Mouse (Mus musculus): ENCODE data around the gene Ubl3. TPM values are rescaled to one million over a fixed set of nuclear protein-coding genes. Genes with fewer than 3 reads are reported as not detected.

Gene Ubl3
- total and polyA plus RNA-seq, 3 experiments = 43.6 to 112 (median 92.7) TPM

- no peak for DNase-seq
- 18% methylated on average over 10 of the region's 10 CpGs for WGBS
- Histone ChIP-seq H3K4me1 (ENCODE audit: control insufficient read depth, insufficient read depth, low read length) (peaks cover 28% of the 10 kb centered on the region), H3K27ac (peak overlapping the region; percentile 11; the same call in 1 of the 2 replicates), H3K79me2 (replicated peaks; ENCODE audit: control insufficient read depth, insufficient read depth, low read length) (peaks cover 14% of the 10 kb centered on the region), H3K27me3 (ENCODE audit: control insufficient read depth, insufficient read depth, low read length) (no peaks in the 10 kb centered on the region), H3K36me3 (ENCODE audit: control insufficient read depth, insufficient read depth, low read length) (peaks cover 34% of the 10 kb centered on the region), H3K4me3 (no peak overlapping the region), H3K9ac (ENCODE audit: low read depth, low read length) (peak overlapping the region; percentile 5; the same call in 1 of the 2 replicates)
- intact Hi-C loops (cut with DNase I) = loop anchor here (2.0 kb wide), 1 partner anchor 245 kb away; no protein-coding TSS in a partner anchor
- TF ChIP-seq CTCF (IDR thresholded peaks at IDR 0.05) = peak; percentile 72
- no peak for TF ChIP-seq POLR2A (IDR thresholded peaks at IDR 0.05; ENCODE audit: insufficient read depth, low read depth, low read length)
- TF ChIP-seq EP300 (IDR thresholded peaks at IDR 0.05; ENCODE audit: insufficient read depth, low read depth, low read length) = no peak
These were observed 4.6 kb downstream of the Ubl3 start for GRCm38 (mm10) chr5:148547870-148548456.

DNA sequence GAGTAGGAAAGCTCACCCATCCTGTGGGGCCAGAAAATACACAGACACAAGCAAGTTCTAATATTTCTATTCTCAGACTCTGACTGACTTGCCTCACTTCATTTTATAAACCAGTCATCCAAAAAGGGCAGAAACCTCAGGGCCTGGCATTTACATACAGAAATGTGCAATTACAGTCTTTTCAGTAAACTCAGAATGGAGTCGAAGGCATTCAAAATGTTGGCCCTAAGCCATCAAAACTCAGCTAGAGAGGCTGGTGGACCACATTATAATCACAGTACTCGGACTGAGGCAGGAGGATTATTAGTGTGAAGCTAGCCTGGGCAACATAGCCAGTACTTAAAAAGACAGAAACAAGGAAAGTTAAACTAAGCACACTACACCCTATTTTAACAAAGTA is 5.6 kb downstream of the Ubl3 start:
- H3K9ac ChIP-seq (ENCODE audit: low read depth, low read length) = no peak overlapping the region
- peaks cover 39% of the 10 kb centered on the region for H3K36me3 ChIP-seq (ENCODE audit: control insufficient read depth, insufficient read depth, low read length)
- no peak overlapping the region for H3K4me3 ChIP-seq
- no peak for DNase-seq
- intact Hi-C loops (cut with DNase I) = no loop called here
- no peak for TF ChIP-seq POLR2A (IDR thresholded peaks at IDR 0.05; ENCODE audit: insufficient read depth, low read depth, low read length)
- no peak for TF ChIP-seq CTCF (IDR thresholded peaks at IDR 0.05)
- TF ChIP-seq EP300 (IDR thresholded peaks at IDR 0.05; ENCODE audit: insufficient read depth, low read depth, low read length) = no peak
- no peak overlapping the region for H3K27ac ChIP-seq
- WGBS = 29% methylated on average over 2 of the region's 2 CpGs
- no peaks in the 10 kb centered on the region for H3K27me3 ChIP-seq (ENCODE audit: control insufficient read depth, insufficient read depth, low read length)
- peaks cover 33% of the 10 kb centered on the region for H3K4me1 ChIP-seq (ENCODE audit: control insufficient read depth, insufficient read depth, low read length)
- peaks cover 17% of the 10 kb centered on the region for H3K79me2 ChIP-seq (replicated peaks; ENCODE audit: control insufficient read depth, insufficient read depth, low read length)

GRCm38 (mm10) chr5:148544733-148545132 is 7.9 kb downstream of the Ubl3 start:
- no peak overlapping the region for H3K9ac ChIP-seq (ENCODE audit: low read depth, low read length)
- H3K4me1 ChIP-seq (ENCODE audit: control insufficient read depth, insufficient read depth, low read length) = peaks cover 36% of the 10 kb centered on the region
- intact Hi-C loops (cut with DNase I) = no loop called here
- WGBS = 76% methylated on average over 2 of the region's 2 CpGs
- H3K79me2 ChIP-seq (replicated peaks; ENCODE audit: control insufficient read depth, insufficient read depth, low read length) = peaks cover 18% of the 10 kb centered on the region
- H3K27me3 ChIP-seq (ENCODE audit: control insufficient read depth, insufficient read depth, low read length) = no peaks in the 10 kb centered on the region
- H3K4me3 ChIP-seq = no peak overlapping the region
- DNase-seq = no peak
- peaks cover 37% of the 10 kb centered on the region for H3K36me3 ChIP-seq (ENCODE audit: control insufficient read depth, insufficient read depth, low read length)
- no peak overlapping the region for H3K27ac ChIP-seq
- TF ChIP-seq POLR2A (IDR thresholded peaks at IDR 0.05; ENCODE audit: insufficient read depth, low read depth, low read length) = no peak
- TF ChIP-seq EP300 (IDR thresholded peaks at IDR 0.05; ENCODE audit: insufficient read depth, low read depth, low read length) = no peak
- TF ChIP-seq CTCF (IDR thresholded peaks at IDR 0.05) = no peak

DNA sequence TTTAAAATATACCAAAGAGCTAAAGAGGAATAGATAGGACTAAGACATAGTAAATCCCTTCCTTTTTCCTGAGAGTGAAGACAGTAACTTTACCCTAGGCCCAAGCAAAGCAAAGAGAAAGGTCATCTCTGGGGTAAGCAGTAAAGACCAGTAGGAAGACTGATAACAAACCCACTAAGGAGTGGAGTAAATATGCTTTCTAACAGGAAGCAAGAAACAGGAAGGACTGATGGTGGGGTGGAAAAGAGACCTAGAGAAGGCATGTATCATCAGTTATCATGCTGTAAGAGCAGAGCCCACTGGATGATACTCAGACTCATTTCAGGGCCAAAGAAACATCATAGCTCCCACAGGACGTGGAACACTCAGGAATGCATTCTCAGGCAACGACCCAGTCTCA is 10.4 kb downstream of the Ubl3 start:
- Histone ChIP-seq H3K9ac (ENCODE audit: low read depth, low read length) (no peak overlapping the region), H3K4me3 (no peak overlapping the region), H3K36me3 (ENCODE audit: control insufficient read depth, insufficient read depth, low read length) (peaks cover 31% of the 10 kb centered on the region), H3K79me2 (replicated peaks; ENCODE audit: control insufficient read depth, insufficient read depth, low read length) (peaks cover 22% of the 10 kb centered on the region), H3K4me1 (ENCODE audit: control insufficient read depth, insufficient read depth, low read length) (peaks cover 31% of the 10 kb centered on the region), H3K27me3 (ENCODE audit: control insufficient read depth, insufficient read depth, low read length) (no peaks in the 10 kb centered on the region), H3K27ac (no peak overlapping the region)
- TF ChIP-seq CTCF (IDR thresholded peaks at IDR 0.05) (no peak), POLR2A (IDR thresholded peaks at IDR 0.05; ENCODE audit: insufficient read depth, low read depth, low read length) (no peak), EP300 (IDR thresholded peaks at IDR 0.05; ENCODE audit: insufficient read depth, low read depth, low read length) (no peak)
- no peak for DNase-seq
- WGBS = 9% methylated on average over 2 of the region's 2 CpGs
- intact Hi-C loops (cut with DNase I) = no loop called here

DNA sequence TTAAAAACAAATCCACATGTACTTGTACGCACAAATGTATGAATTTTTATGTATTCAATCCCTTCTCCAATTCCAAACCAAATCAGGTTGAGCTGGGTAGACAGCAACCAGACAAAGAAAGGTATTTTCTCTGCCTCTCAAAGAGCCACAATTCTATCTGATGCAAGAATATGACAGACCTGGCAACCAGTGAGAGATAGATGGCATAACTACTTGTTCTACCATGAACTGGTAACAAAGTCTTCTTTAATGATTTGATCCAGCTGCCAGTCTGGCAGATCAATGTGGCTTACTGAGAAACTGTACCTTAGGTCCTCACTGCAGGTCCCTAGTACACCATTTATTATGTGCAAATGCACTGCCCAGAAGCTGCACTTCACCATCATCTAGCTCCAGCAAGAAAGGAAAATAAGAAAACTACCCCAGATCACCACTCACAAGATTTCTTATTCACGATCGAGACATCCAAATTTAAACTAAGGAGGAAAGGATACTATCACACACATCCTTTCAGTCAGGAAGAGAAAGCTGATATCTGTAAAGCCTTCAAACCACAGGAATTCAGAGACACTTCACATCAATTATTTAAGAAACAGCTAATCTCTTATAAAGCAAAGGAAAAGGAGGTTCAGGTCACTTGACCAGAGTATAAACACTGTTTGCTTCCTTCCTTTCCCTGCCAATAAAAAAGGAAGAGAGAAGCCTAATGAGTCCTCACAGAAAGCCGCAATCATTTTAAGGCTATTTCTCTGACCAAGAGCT is 16.7 kb downstream of the Ubl3 start:
- Histone ChIP-seq H3K4me3 (no peak overlapping the region), H3K27me3 (ENCODE audit: control insufficient read depth, insufficient read depth, low read length) (no peaks in the 10 kb centered on the region), H3K4me1 (ENCODE audit: control insufficient read depth, insufficient read depth, low read length) (peaks cover 35% of the 10 kb centered on the region), H3K9ac (ENCODE audit: low read depth, low read length) (no peak overlapping the region), H3K36me3 (ENCODE audit: control insufficient read depth, insufficient read depth, low read length) (peaks cover 29% of the 10 kb centered on the region), H3K27ac (no peak overlapping the region), H3K79me2 (replicated peaks; ENCODE audit: control insufficient read depth, insufficient read depth, low read length) (peaks cover 20% of the 10 kb centered on the region)
- no peak for TF ChIP-seq EP300 (IDR thresholded peaks at IDR 0.05; ENCODE audit: insufficient read depth, low read depth, low read length)
- TF ChIP-seq POLR2A (IDR thresholded peaks at IDR 0.05; ENCODE audit: insufficient read depth, low read depth, low read length) = no peak
- TF ChIP-seq CTCF (IDR thresholded peaks at IDR 0.05) = no peak
- DNase-seq = no peak
- WGBS = 44% methylated on average over 4 of the region's 4 CpGs
- intact Hi-C loops (cut with DNase I) = no loop called here

- H3K27ac ChIP-seq = no peak overlapping the region
- H3K4me3 ChIP-seq = no peak overlapping the region
- intact Hi-C loops (cut with DNase I) = no loop called here
- peaks cover 27% of the 10 kb centered on the region for H3K36me3 ChIP-seq (ENCODE audit: control insufficient read depth, insufficient read depth, low read length)
- no peaks in the 10 kb centered on the region for H3K27me3 ChIP-seq (ENCODE audit: control insufficient read depth, insufficient read depth, low read length)
- WGBS = 50% methylated on average over 3 of the region's 3 CpGs
- no peak overlapping the region for H3K9ac ChIP-seq (ENCODE audit: low read depth, low read length)
- DNase-seq = no peak
- peaks cover 30% of the 10 kb centered on the region for H3K4me1 ChIP-seq (ENCODE audit: control insufficient read depth, insufficient read depth, low read length)
- peaks cover 20% of the 10 kb centered on the region for H3K79me2 ChIP-seq (replicated peaks; ENCODE audit: control insufficient read depth, insufficient read depth, low read length)
- no peak for TF ChIP-seq POLR2A (IDR thresholded peaks at IDR 0.05; ENCODE audit: insufficient read depth, low read depth, low read length)
- TF ChIP-seq EP300 (IDR thresholded peaks at IDR 0.05; ENCODE audit: insufficient read depth, low read depth, low read length) = no peak
- no peak for TF ChIP-seq CTCF (IDR thresholded peaks at IDR 0.05)
These were observed 17.9 kb downstream of the Ubl3 start for GRCm38 (mm10) chr5:148534644-148535043.

All from heart, adult 2 months (tissue).